Mouse (Mus musculus) embryonic facial prominence, embryonic 13.5 days (tissue): Measurements from ENCODE around the gene St7. TPM values are rescaled to one million over a fixed set of nuclear protein-coding genes. Genes with fewer than 3 reads are reported as not detected.

Experiments used
- polyA plus RNA-seq: library from polyadenylated mRNA; unstranded; fragments of >200 nt; fragmentation: Nextera tagmentation; extraction: Ambion mirVana; gene quantifications from 2 replicates; pipeline ENCODE4 v1.2.1, GENCODE M21; 2015

The St7 gene
- polyA plus RNA-seq, 1 experiment from 2014 or later: 25.7 TPM

Other genes starting within 250 kb of the St7 start
- gene Met, start 229.1 kb upstream of the St7 start, polyA plus RNA-seq: 3.3 and 4.0 TPM in 2 replicates
- gene Capza2, start 56.7 kb upstream of the St7 start, polyA plus RNA-seq: 191 and 213 TPM in 2 replicates